Mouse (Mus musculus) hindbrain, postnatal 0 days (tissue): Measurements from ENCODE around the gene Rhox8. TPM values are rescaled to one million over a fixed set of nuclear protein-coding genes. Genes with fewer than 3 reads are reported as not detected.

Experiments used
- polyA plus RNA-seq: library from polyadenylated mRNA; unstranded; fragments of >200 nt; fragmentation: Nextera tagmentation; extraction: Ambion mirVana; gene quantifications from 2 replicates; pipeline ENCODE4 v1.2.1, GENCODE M21; 2015
- total RNA-seq: library from RNA; depleted of rRNA; stranded (reverse); fragments of >200 nt; gene quantifications from 2 replicates; pipeline ENCODE4 v1.2.3, GENCODE M21; 2014; rRNA removed

Gene Rhox8
- total and polyA plus RNA-seq, 2 experiments from 2014 or later, result not detected

Other genes starting within 250 kb of the Rhox8 start
- gene Rhox2g, start 235.5 kb downstream of the Rhox8 start, total RNA-seq, result not detected in 2 replicates
- gene Rhox2g, start 235.5 kb downstream of the Rhox8 start, polyA plus RNA-seq, result not detected in 2 replicates
- gene Rhox4g, start 227.6 kb downstream of the Rhox8 start, total RNA-seq, result not detected in 2 replicates
- not detected in 2 replicates for gene Rhox4g, start 227.6 kb downstream of the Rhox8 start, polyA plus RNA-seq
- gene Rhox3h, start 210.2 kb downstream of the Rhox8 start, total RNA-seq, result not detected in 2 replicates
- gene Rhox3h, start 210.2 kb downstream of the Rhox8 start, polyA plus RNA-seq, result not detected in 2 replicates
- not detected in 2 replicates for gene Rhox2h, start 205.7 kb downstream of the Rhox8 start, total RNA-seq
- gene Rhox2h, start 205.7 kb downstream of the Rhox8 start, polyA plus RNA-seq, result not detected in 2 replicates
- gene Rhox5, start 74.1 kb downstream of the Rhox8 start, total RNA-seq, result not detected in 2 replicates
- gene Rhox5, start 74.1 kb downstream of the Rhox8 start, polyA plus RNA-seq, result 0.71 and 1.00 TPM in 2 replicates
- gene Rhox6, start 52.0 kb downstream of the Rhox8 start, total RNA-seq, result not detected in 2 replicates
- gene Rhox6, start 52.0 kb downstream of the Rhox8 start, polyA plus RNA-seq, result not detected in 2 replicates
- gene Rhox7a, start 47.3 kb downstream of the Rhox8 start, total RNA-seq, result not detected in 2 replicates
- gene Rhox7a, start 47.3 kb downstream of the Rhox8 start, polyA plus RNA-seq, result not detected in 2 replicates
- gene Rhox7b, start 18.3 kb upstream of the Rhox8 start, total RNA-seq, result not detected in 2 replicates
- gene Rhox7b, start 18.3 kb upstream of the Rhox8 start, polyA plus RNA-seq, result not detected in 2 replicates
- not detected in 2 replicates for gene Rhox9, start 22.8 kb upstream of the Rhox8 start, total RNA-seq
- not detected in 2 replicates for gene Rhox9, start 22.8 kb upstream of the Rhox8 start, polyA plus RNA-seq
- not detected in 2 replicates for gene Btg1-ps1, start 139.9 kb upstream of the Rhox8 start, total RNA-seq
- gene Btg1-ps1, start 139.9 kb upstream of the Rhox8 start, polyA plus RNA-seq, result not detected in 2 replicates
- not detected in 2 replicates for gene Btg1-ps2, start 164.2 kb upstream of the Rhox8 start, total RNA-seq
- gene Btg1-ps2, start 164.2 kb upstream of the Rhox8 start, polyA plus RNA-seq, result not detected in 2 replicates
- gene Rhox10, start 187.5 kb upstream of the Rhox8 start, total RNA-seq, result not detected in 2 replicates
- not detected in 2 replicates for gene Rhox10, start 187.5 kb upstream of the Rhox8 start, polyA plus RNA-seq
- gene Rhox11, start 206.2 kb upstream of the Rhox8 start, total RNA-seq, result not detected in 2 replicates
- not detected in 2 replicates for gene Rhox11, start 206.2 kb upstream of the Rhox8 start, polyA plus RNA-seq
- gene Rhox12, start 232.0 kb upstream of the Rhox8 start, total RNA-seq, result not detected in 2 replicates
- not detected in 2 replicates for gene Rhox12, start 232.0 kb upstream of the Rhox8 start, polyA plus RNA-seq
- gene Rhox13, start 242.3 kb upstream of the Rhox8 start, total RNA-seq, result not detected in 2 replicates
- not detected in 2 replicates for gene Rhox13, start 242.3 kb upstream of the Rhox8 start, polyA plus RNA-seq